Mouse (Mus musculus): ENCODE measurements around the gene Tmprss11a. TPM values are rescaled to one million over a fixed set of nuclear protein-coding genes. Genes with fewer than 3 reads are reported as not detected.

Tmprss11a gene
- not detected for total RNA-seq (2023)

DNA sequence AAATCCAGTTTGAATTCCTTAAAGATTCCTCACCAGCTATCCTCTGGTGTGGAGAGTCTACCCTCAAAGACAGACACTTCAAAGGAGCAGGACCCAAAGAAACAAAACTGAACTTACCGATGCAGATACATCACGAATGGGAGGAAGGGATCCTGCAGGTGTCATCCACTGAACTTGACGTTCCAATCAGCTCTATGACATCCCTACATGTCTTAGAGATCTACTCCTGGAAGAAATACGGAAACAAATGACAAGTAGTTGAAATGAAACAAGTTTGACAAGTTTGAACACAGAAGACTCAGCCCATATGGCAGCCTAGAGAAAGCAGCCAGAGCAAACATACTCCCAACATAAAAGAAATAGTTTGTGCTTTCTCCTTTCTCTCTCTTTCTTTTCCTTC is at the start of gene Tmprss11a:
Gene Tmprss11a (minus strand): TSS at position 101 of the 400 bp plus-strand sequence.

GRCm38 (mm10) chr5:86518500-86518899 is 49.7 kb upstream of the Tmprss11a start, which contains the start of gene Tmprss11g:
TSS of gene Tmprss11g (minus strand) at chr5:86518600.

GRCm38 (mm10) chr5:86373320-86373719 is 95.5 kb downstream of the Tmprss11a start, which contains the start of gene Tmprss11d:
TSS of gene Tmprss11d (minus strand) at chr5:86373420.

Other genes with a start within 250 kb of the Tmprss11a start
- gene Tmprss11c, start 179.7 kb downstream of the Tmprss11a start, total RNA-seq (2023), result not detected
- gene Tmprss11d, start 95.6 kb downstream of the Tmprss11a start, total RNA-seq (2023), result not detected
- not detected for gene Tmprss11g, start 49.6 kb upstream of the Tmprss11a start, total RNA-seq (2023)
- not detected for gene Tmprss11f, start 163.4 kb upstream of the Tmprss11a start, total RNA-seq (2023)
- not detected for gene Tmprss11b, start 207.4 kb upstream of the Tmprss11a start, total RNA-seq (2023)